Mouse (Mus musculus): ENCODE data around the gene Col27a1.

DNA sequence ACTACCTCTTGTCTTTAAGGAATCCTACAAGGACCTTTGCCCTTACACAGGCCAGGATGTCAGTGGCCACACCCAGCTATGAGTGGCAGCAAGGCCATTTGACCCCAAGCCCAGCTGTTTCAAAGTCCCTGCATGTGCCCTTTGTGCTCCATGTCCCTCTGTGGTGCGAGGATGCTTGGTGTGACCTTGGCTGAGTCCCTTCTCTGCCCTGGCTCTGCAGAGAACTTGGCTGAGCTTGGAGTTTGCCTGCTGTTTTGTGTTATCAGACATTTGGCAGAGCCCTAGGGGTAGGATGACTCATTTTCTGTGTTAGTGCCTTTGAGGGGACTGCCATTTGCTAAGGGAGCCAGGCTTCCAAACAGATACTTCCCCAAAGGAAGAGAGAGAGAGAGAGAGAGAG lies 17.3 kb downstream of the Col27a1 start:
- TF ChIP-seq POLR2A (IDR thresholded peaks at IDR 0.05; ENCODE audit: extremely low read depth, insufficient read depth, low read length): no peak
- TF ChIP-seq CTCF (IDR thresholded peaks at IDR 0.05; ENCODE audit: low read depth, low read length): no peak

Measured in liver, adult 2 months (tissue).